Mouse (Mus musculus) liver, embryonic 11.5 days (tissue): ENCODE data around the gene Rps6kb2. TPM values are rescaled to one million over a fixed set of nuclear protein-coding genes. Genes with fewer than 3 reads are reported as not detected.

Source experiments
- ATAC-seq: fragments of 200-750 bp; cut with Nextera tagmentation; replicated peaks from 2 replicates; pipeline ENCODE4 v1.8.0; 2017; ENCODE audit warnings: moderate number of reproducible peaks, mild to moderate bottlenecking, moderate TSS enrichment, moderate library complexity; ENCODE audit not compliant: low FRiP score
- DNase-seq: peaks from one replicate; pipeline ENCODE4 v3.0.0-alpha.2; 2017; ENCODE audit warnings: low spot score
- H3K27ac ChIP-seq: fragments of 300-500 bp; sonication (generic); 2 replicates; pipeline ENCODE4 v1.5.1; 2014; ENCODE audit warnings: mild to moderate bottlenecking, low read depth, low read length, control low read depth
- H3K27me3 ChIP-seq: fragments of 300-500 bp; sonication (generic); replicated peaks from 2 replicates; pipeline ENCODE4 v1.6.1; 2014; ENCODE audit warnings: low read length, mixed read lengths; ENCODE audit not compliant: control insufficient read depth, insufficient read depth
- H3K36me3 ChIP-seq: fragments of 300-500 bp; sonication (generic); 2 replicates; pipeline ENCODE4 v1.6.1; 2014; ENCODE audit warnings: mild to moderate bottlenecking, low read length, moderate library complexity, mixed read lengths; ENCODE audit not compliant: control insufficient read depth, insufficient read depth
- H3K4me1 ChIP-seq: fragments of 300-500 bp; sonication (generic); replicated peaks from 2 replicates; pipeline ENCODE4 v1.6.1; 2014; ENCODE audit warnings: low read length, mixed read lengths; ENCODE audit not compliant: control insufficient read depth, insufficient read depth
- H3K4me2 ChIP-seq: fragments of 300-500 bp; sonication (generic); 2 replicates; pipeline ENCODE4 v1.6.1; 2014; ENCODE audit warnings: mild to moderate bottlenecking, control low read depth, moderate library complexity
- H3K4me3 ChIP-seq: fragments of 300-500 bp; sonication (generic); 2 replicates; pipeline ENCODE4 v1.5.1; 2014; ENCODE audit warnings: low read depth, low read length, control low read depth
- H3K9ac ChIP-seq: fragments of 300-500 bp; sonication (generic); 2 replicates; pipeline ENCODE4 v1.6.1; 2014; ENCODE audit warnings: low read depth, low read length, control low read depth
- H3K9me3 ChIP-seq: fragments of 300-500 bp; sonication (generic); 2 replicates; pipeline ENCODE4 v1.6.1; 2016; ENCODE audit warnings: low read length, inconsistent platforms, mixed read lengths; ENCODE audit not compliant: control insufficient read depth
- WGBS: fragments of 180-500 bp; shearing (Covaris S2); extraction: QIAGEN DNeasy Blood & Tissue Kit; methylation state at CpG from one replicate; pipeline ENCODE4 v1.1.7; 2014; 5-methylcytosine and 5-hydroxymethylcytosine counted together
- polyA plus RNA-seq: library from polyadenylated mRNA; unstranded; fragments of >200 nt; fragmentation: Nextera tagmentation; extraction: Ambion mirVana; gene quantifications from 2 replicates; pipeline ENCODE4 v1.2.1, GENCODE M21; 2014

Rps6kb2 gene
- polyA plus RNA-seq, 1 experiment from 2014 or later = 53.5 TPM

DNA sequence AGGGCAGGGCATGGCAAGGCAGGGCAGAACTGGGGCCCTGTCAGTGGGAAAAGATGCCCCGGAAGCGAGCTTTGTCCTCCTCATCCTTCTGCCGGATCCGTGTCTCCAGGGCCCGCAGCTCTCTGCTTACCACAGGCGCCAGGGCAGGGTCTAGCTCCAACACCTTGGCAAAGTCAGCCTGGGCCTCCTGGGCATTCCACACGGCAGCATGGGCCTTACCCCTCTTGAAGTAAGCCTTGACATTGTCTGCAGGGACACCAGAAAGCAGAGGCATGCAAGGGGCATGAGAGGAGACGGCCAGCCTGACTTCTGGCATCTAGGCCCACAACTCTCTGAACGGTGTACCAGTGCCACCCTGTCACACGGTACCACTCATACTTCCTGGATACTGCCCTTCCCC is 48.6 kb downstream of the Rps6kb2 start:
- H3K9ac ChIP-seq = peak overlapping the region; percentile 52; the same call in 1 of the 2 replicates

DNA sequence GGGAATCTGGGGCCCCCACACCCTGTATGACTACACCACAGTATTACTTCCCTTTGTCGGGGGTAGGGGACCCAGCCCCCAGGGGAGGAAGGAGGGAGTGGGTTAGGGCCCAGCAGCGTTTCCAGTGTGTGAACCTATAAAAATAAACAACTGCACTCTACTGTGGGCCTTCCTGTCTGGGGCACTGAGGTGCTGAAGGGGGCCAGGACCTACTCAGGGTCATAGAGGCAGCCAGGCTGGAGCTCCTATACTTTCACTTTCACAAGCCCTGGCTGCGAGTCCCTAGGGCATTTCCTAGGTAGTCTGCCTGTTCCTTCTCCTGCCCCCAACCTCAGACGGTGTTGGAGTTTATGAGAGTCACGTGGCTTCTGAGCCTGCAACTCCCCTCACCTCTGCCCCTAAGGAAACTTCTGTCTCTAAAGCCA is 49.3 kb downstream of the Rps6kb2 start:
- H3K9ac ChIP-seq = peak overlapping the region; percentile 52
- H3K4me1 ChIP-seq = peaks cover 17% of the 10 kb centered on the region
- H3K27me3 ChIP-seq = no peaks in the 10 kb centered on the region
- H3K4me2 ChIP-seq = peak overlapping the region; percentile 48
- DNase-seq = no peak
- ATAC-seq = peak; percentile 38; the same call in 1 of the 2 replicates
- peak overlapping the region; percentile 58 for H3K27ac ChIP-seq
- no peaks in the 10 kb centered on the region for H3K9me3 ChIP-seq
- H3K36me3 ChIP-seq = peaks cover 23% of the 10 kb centered on the region
- 33% methylated on average over 5 of the region's 5 CpGs for WGBS
- peak overlapping the region; percentile 11; the same call in 1 of the 2 replicates for H3K4me3 ChIP-seq

More for the DNA sequence above, 48.6 kb downstream of the Rps6kb2 start:
- H3K9me3 ChIP-seq = no peaks in the 10 kb centered on the region
- H3K4me1 ChIP-seq = peaks cover 17% of the 10 kb centered on the region
- H3K4me2 ChIP-seq = no peak overlapping the region
- peaks cover 23% of the 10 kb centered on the region for H3K36me3 ChIP-seq
- no peak overlapping the region for H3K4me3 ChIP-seq
- no peak for ATAC-seq
- no peak for DNase-seq
- WGBS = 84% methylated on average over 10 of the region's 10 CpGs
- no peak overlapping the region for H3K27ac ChIP-seq
- no peaks in the 10 kb centered on the region for H3K27me3 ChIP-seq

DNA sequence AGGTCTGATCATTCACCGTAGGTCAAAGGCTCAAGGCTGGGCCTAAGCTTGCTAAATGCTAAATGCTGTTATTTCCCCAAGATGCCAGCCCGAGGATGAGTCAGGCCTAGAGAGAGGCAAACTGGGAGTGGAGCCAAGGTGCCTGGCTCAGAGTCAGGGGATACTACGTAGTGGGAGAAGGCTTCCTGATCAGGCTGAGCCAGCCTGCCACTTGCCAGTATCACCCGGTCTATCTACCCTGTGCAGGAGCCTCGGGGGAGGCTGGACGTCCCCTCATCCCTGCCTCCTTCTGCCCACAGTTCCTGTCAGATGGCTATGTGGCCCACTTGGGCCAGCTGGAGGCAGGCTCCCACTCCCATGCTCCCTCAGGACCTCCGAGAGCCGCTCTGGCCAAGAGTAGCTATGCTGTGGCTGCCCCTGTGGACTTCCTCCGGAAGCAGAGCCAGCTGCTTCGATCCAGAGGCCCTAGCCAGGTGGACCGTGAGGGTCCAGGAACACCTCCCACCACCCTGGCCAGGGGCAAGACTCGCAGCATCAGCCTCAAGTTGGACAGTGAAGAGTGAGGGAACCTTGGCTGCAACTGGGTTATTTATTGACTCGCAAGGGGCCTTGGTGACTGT is 49.9 kb downstream of the Rps6kb2 start:
- Histone ChIP-seq H3K27me3 (no peaks in the 10 kb centered on the region), H3K9ac (peak overlapping the region; percentile 52), H3K4me1 (peaks cover 17% of the 10 kb centered on the region), H3K9me3 (no peaks in the 10 kb centered on the region), H3K27ac (peak overlapping the region; percentile 58), H3K4me3 (peak overlapping the region; percentile 7; the same call in 1 of the 2 replicates), H3K4me2 (peak overlapping the region; percentile 48), H3K36me3 (peaks cover 23% of the 10 kb centered on the region)
- DNase-seq = no peak
- peak; percentile 64 for ATAC-seq
- 57% methylated on average over 13 of the region's 13 CpGs for WGBS

DNA sequence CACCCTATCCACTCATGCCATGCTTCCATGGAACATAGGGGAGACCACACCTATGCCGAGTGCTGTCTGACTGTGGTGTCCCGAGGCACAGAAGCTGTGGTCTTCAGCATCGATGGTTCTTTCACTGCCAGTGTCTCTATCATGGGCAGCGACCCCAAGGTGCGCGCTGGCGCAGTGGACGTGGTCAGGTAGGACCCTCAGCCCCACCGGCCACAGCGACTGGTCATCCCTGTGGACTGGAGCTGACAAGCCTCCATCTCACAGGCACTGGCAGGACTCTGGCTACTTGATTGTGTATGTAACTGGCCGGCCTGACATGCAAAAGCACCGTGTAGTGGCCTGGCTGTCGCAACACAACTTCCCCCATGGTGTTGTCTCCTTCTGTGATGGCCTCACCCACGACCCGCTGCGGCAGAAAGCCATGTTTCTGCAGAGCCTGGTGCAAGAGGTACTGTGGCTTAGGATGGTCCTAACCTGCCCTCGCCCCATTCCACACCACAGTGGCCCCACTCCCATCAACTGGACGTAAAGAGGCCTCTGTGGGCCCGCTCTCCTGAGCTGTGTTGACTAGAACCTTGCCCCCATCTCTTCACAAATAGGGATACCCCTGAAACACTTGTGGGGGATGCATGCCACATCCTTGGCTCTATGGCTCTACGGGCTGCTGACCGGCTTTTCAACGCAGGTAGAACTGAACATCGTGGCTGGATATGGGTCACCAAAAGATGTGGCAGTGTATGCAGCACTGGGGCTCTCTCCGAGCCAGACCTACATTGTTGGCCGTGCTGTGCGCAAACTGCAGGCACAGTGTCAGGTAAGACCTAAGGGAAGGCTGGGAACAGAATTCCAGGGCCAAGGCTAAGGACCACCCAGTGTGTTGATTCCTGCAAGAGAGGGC is 50.8 kb downstream of the Rps6kb2 start:
- H3K4me1 ChIP-seq = peaks cover 17% of the 10 kb centered on the region
- H3K9ac ChIP-seq = no peak overlapping the region
- no peak overlapping the region for H3K4me3 ChIP-seq
- WGBS = 90% methylated on average over 26 of the region's 26 CpGs
- H3K27ac ChIP-seq = no peak overlapping the region
- no peak for DNase-seq
- ATAC-seq = no peak
- H3K36me3 ChIP-seq = peaks cover 23% of the 10 kb centered on the region
- no peaks in the 10 kb centered on the region for H3K27me3 ChIP-seq
- no peaks in the 10 kb centered on the region for H3K9me3 ChIP-seq
- no peak overlapping the region for H3K4me2 ChIP-seq

DNA sequence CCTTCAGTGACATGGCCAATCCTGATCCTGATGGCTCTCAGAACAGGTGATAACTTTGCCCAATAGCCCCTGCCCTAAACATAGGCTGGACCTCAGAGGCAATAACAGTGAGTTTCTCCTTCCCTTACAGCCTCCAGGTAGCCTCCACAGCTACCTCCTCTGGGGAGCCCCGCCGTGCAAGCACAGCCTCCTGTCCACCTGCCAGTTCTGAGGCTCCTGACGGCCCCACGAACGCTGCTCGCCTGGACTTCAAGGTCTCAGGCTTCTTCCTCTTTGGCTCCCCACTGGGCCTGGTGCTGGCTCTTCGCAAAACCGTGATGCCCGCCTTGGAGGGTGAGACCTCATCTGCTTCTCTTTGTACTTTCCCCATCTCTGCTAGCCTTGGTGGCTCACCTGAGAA is 54.6 kb downstream of the Rps6kb2 start:
- ATAC-seq = no peak
- peaks cover 2% of the 10 kb centered on the region; the same call in 1 of the 2 replicates for H3K36me3 ChIP-seq
- 0 out of 2 replicates have a peak, but pooled peaks cover 5% of the 10 kb centered on the region for H3K27me3 ChIP-seq
- H3K4me3 ChIP-seq = no peak overlapping the region
- no peak overlapping the region for H3K4me2 ChIP-seq
- WGBS = 83% methylated on average over 9 of the region's 9 CpGs
- H3K9me3 ChIP-seq = no peaks in the 10 kb centered on the region
- no peak overlapping the region for H3K9ac ChIP-seq
- no peak for DNase-seq
- H3K4me1 ChIP-seq = peaks cover 7% of the 10 kb centered on the region
- H3K27ac ChIP-seq = no peak overlapping the region

DNA sequence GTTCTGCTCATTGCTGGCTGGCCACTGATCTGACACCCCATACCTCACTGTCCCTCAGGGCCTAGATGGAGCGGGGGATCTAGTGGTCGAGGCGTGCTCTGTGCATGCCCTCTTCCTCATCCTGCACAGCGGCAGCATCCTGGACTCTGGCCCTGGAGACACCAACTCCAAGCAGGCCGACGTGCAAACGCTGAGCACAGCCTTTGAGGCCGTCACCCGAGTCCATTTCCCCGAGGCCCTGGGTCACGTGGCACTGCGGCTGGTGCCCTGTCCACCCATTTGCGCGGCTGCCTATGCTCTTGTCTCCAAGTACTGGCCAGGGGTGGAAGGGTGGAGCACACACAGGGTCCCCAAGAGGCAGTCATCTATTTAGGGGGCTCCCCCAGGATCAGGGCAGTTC is 56.5 kb downstream of the Rps6kb2 start:
- ATAC-seq = no peak
- H3K27me3 ChIP-seq = peaks cover 11% of the 10 kb centered on the region
- H3K4me1 ChIP-seq = no peaks in the 10 kb centered on the region
- DNase-seq = no peak
- 85% methylated on average over 14 of the region's 14 CpGs for WGBS
- no peak overlapping the region for H3K4me3 ChIP-seq
- no peaks in the 10 kb centered on the region for H3K36me3 ChIP-seq
- no peak overlapping the region for H3K27ac ChIP-seq
- H3K9me3 ChIP-seq = no peaks in the 10 kb centered on the region
- H3K9ac ChIP-seq = no peak overlapping the region
- no peak overlapping the region for H3K4me2 ChIP-seq

DNA sequence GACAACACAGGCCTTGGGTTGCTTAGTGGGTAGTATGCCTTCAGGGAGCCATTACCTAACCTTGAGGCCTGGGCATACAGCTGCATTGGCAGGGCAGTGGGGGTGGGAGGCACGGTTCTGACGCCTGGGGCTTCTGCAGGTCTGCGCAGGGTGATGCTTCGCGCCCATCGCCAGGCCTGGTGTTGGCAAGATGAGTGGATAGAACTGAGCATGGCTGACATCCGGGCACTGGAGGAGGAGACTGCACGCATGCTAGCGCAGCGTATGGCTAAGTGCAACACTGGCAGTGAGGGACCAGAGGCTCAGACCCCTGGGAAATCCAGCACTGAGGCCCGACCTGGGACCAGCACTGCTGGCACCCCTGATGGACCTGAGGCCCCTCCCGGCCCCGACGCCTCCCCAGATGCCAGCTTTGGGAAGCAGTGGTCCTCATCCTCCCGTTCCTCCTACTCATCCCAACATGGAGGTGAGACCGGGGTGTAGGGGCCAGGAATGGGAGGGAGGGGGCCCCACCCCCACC is 58.4 kb downstream of the Rps6kb2 start:
- 86% methylated on average over 16 of the region's 16 CpGs for WGBS
- no peak overlapping the region for H3K4me3 ChIP-seq
- H3K36me3 ChIP-seq = no peaks in the 10 kb centered on the region
- no peaks in the 10 kb centered on the region for H3K9me3 ChIP-seq
- H3K4me1 ChIP-seq = peaks cover 9% of the 10 kb centered on the region
- no peak overlapping the region for H3K9ac ChIP-seq
- no peak overlapping the region for H3K4me2 ChIP-seq
- DNase-seq = no peak
- no peak overlapping the region for H3K27ac ChIP-seq
- H3K27me3 ChIP-seq = peaks cover 27% of the 10 kb centered on the region
- no peak for ATAC-seq
